Mouse (Mus musculus) layer of hippocampus, postnatal 36 days (tissue): ENCODE data around the gene Trpv4. TPM values are rescaled to one million over a fixed set of nuclear protein-coding genes. Genes with fewer than 3 reads are reported as not detected.

ENCODE experiments used
- DNase-seq, 2 experiments: peaks; one replicate each; pipeline ENCODE4 v3.0.0; 2022
- total RNA-seq, 2 experiments: library from RNA; stranded (reverse); gene quantifications; 2 replicates each; pipeline ENCODE4 v1.2.3; 2021

Trpv4 gene
- total RNA-seq, 2 experiments from 2014 or later = 1.2 to 2.0 TPM

GRCm38 (mm10) chr5:114588416-114588815 is 69.8 kb downstream of the Trpv4 start:
- DNase-seq = no peak

GRCm38 (mm10) chr5:114587908-114588307 is 70.3 kb downstream of the Trpv4 start:
- DNase-seq = no peak

GRCm38 (mm10) chr5:114585682-114586081 is 72.5 kb downstream of the Trpv4 start:
- no peak for DNase-seq

GRCm38 (mm10) chr5:114584293-114585104 is 73.7 kb downstream of the Trpv4 start:
- DNase-seq = no peak

GRCm38 (mm10) chr5:114583490-114584175 is 74.6 kb downstream of the Trpv4 start:
- DNase-seq = no peak

- DNase-seq = no peak
Observed at GRCm38 (mm10) chr5:114583046-114583445, 75.2 kb downstream of the Trpv4 start.

GRCm38 (mm10) chr5:114581486-114581885 is 76.7 kb downstream of the Trpv4 start:
- DNase-seq = no peak

- DNase-seq = peak; percentile 66 to 72
Observed at GRCm38 (mm10) chr5:114579714-114580357, 78.4 kb downstream of the Trpv4 start.

GRCm38 (mm10) chr5:114578361-114578760 is 79.9 kb downstream of the Trpv4 start:
- DNase-seq = peak in 1 of 2 experiments; percentile 38

GRCm38 (mm10) chr5:114575986-114576605 is 82.1 kb downstream of the Trpv4 start:
- DNase-seq = peak; percentile 38 to 54

GRCm38 (mm10) chr5:114575530-114575929 is 82.7 kb downstream of the Trpv4 start:
- DNase-seq = no peak

GRCm38 (mm10) chr5:114575010-114575409 is 83.2 kb downstream of the Trpv4 start:
- no peak for DNase-seq

GRCm38 (mm10) chr5:114573920-114574628 is 84.1 kb downstream of the Trpv4 start:
- DNase-seq = no peak

GRCm38 (mm10) chr5:114572997-114573396 is 85.2 kb downstream of the Trpv4 start:
- DNase-seq = no peak

Other genes with a start within 250 kb of the Trpv4 start
- 10 to 100 TPM; 18.3 to 19.0 TPM for gene Mmab, start 214.4 kb downstream of the Trpv4 start, total RNA-seq
- gene Mvk, start 214.2 kb downstream of the Trpv4 start, total RNA-seq = 10 to 100 TPM; 25.0 to 27.1 TPM
- 1 to 10 TPM; 4.6 to 5.8 TPM for gene Fam222a, start 90.4 kb downstream of the Trpv4 start, total RNA-seq
- gene Gltp, start 32.6 kb upstream of the Trpv4 start, total RNA-seq = 10 to 100 TPM; 27.9 to 33.4 TPM
- gene Tchp, start 49.3 kb upstream of the Trpv4 start, total RNA-seq = 10 to 100 TPM; 12.0 to 13.8 TPM
- 10 to 100 TPM; 37.2 to 47.9 TPM for gene Ankrd13a, start 116.3 kb upstream of the Trpv4 start, total RNA-seq
- 10 to 100 TPM; 42.4 to 45.4 TPM for gene Git2, start 117.1 kb upstream of the Trpv4 start, total RNA-seq
- gene 1500011B03Rik, start 165.0 kb upstream of the Trpv4 start, total RNA-seq = 100 to 1,000 TPM; 156 to 157 TPM
- not detected for gene 4930519G04Rik, start 195.2 kb upstream of the Trpv4 start, total RNA-seq
- under 1 TPM; 0.72 to 0.76 TPM for gene Gm9936, start 200.3 kb upstream of the Trpv4 start, total RNA-seq
- gene Oasl2, start 238.5 kb upstream of the Trpv4 start, total RNA-seq = 1 to 10 TPM; 1.4 to 2.4 TPM